Mouse (Mus musculus) lung, postnatal 0 days (tissue): ENCODE measurements around the gene Phb2.

ENCODE experiments used
- CTCF ChIP-seq: IDR thresholded peaks from 2 replicates; pipeline ENCODE4 v1.5.1; 2016; ENCODE audit warnings: antibody characterized with exemption, mild to moderate bottlenecking
- EP300 ChIP-seq: IDR thresholded peaks from 2 replicates; pipeline ENCODE4 v1.6.1; 2016; ENCODE audit warnings: antibody characterized with exemption, mild to moderate bottlenecking, control low read depth

DNA sequence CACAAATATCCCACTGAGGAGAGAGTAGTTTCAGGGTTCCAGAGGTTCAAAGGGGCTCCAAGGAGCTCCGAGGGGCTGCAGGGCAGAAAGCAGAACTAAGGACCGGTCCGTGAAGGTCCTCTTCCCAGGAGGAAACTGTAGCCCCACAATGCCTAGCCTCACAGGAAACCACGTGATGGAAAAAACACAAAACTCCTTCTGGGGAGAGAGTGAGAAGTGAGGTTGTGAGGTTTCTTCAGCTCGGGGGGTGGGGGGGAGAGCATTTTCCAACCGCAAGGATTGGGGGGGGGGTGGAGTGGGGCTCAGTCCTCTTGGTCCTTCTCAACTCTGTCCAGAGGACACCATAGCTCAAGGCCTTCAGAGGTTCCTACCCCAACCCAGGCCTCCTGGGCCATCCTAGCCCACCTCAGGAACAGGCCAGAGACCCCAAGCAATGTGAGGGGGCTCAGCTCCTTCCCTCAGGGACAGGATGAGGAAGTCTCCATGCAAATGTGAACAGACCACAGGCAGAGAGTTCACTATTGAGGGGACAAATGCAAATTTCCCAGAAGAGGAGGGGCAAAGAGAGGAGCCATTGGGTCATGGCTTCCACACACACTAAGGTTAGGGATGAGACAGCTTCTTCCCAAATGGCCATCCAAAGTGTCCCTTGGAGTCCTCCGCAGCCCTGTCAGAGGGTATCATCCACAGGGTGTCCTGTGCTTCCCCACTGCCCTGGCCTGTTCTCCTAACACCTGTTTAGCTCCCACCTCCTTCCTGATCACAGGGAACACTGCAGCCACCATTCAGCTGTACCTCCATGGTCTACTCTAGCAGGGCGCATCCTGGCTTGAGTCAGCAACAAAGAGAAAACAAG lies 17.9 kb downstream of the Phb2 start:
- TF ChIP-seq EP300 (no peak), CTCF (no peak)
